Mouse (Mus musculus) liver, embryonic 11.5 days (tissue): ENCODE results near the gene Pdf. TPM values are rescaled to one million over a fixed set of nuclear protein-coding genes. Genes with fewer than 3 reads are reported as not detected.
"Not testable (repeated sequence)": the region's sequence is repeated elsewhere in the genome, so short reads cannot be mapped to it uniquely, and the experiment has no call there.

Experiments
- ATAC-seq: fragments of 200-750 bp; cut with Nextera tagmentation; replicated peaks from 2 replicates; pipeline ENCODE4 v1.8.0; 2017; ENCODE audit warnings: moderate number of reproducible peaks, mild to moderate bottlenecking, moderate TSS enrichment, moderate library complexity; ENCODE audit not compliant: low FRiP score
- DNase-seq: peaks from one replicate; pipeline ENCODE4 v3.0.0-alpha.2; 2017; ENCODE audit warnings: low spot score
- H3K27ac ChIP-seq: fragments of 300-500 bp; sonication (generic); 2 replicates; pipeline ENCODE4 v1.5.1; 2014; ENCODE audit warnings: mild to moderate bottlenecking, low read depth, low read length, control low read depth
- H3K27me3 ChIP-seq: fragments of 300-500 bp; sonication (generic); replicated peaks from 2 replicates; pipeline ENCODE4 v1.6.1; 2014; ENCODE audit warnings: low read length, mixed read lengths; ENCODE audit not compliant: control insufficient read depth, insufficient read depth
- H3K36me3 ChIP-seq: fragments of 300-500 bp; sonication (generic); 2 replicates; pipeline ENCODE4 v1.6.1; 2014; ENCODE audit warnings: mild to moderate bottlenecking, low read length, moderate library complexity, mixed read lengths; ENCODE audit not compliant: control insufficient read depth, insufficient read depth
- H3K4me1 ChIP-seq: fragments of 300-500 bp; sonication (generic); replicated peaks from 2 replicates; pipeline ENCODE4 v1.6.1; 2014; ENCODE audit warnings: low read length, mixed read lengths; ENCODE audit not compliant: control insufficient read depth, insufficient read depth
- H3K4me2 ChIP-seq: fragments of 300-500 bp; sonication (generic); 2 replicates; pipeline ENCODE4 v1.6.1; 2014; ENCODE audit warnings: mild to moderate bottlenecking, control low read depth, moderate library complexity
- H3K4me3 ChIP-seq: fragments of 300-500 bp; sonication (generic); 2 replicates; pipeline ENCODE4 v1.5.1; 2014; ENCODE audit warnings: low read depth, low read length, control low read depth
- H3K9ac ChIP-seq: fragments of 300-500 bp; sonication (generic); 2 replicates; pipeline ENCODE4 v1.6.1; 2014; ENCODE audit warnings: low read depth, low read length, control low read depth
- H3K9me3 ChIP-seq: fragments of 300-500 bp; sonication (generic); 2 replicates; pipeline ENCODE4 v1.6.1; 2016; ENCODE audit warnings: low read length, inconsistent platforms, mixed read lengths; ENCODE audit not compliant: control insufficient read depth
- WGBS: fragments of 180-500 bp; shearing (Covaris S2); extraction: QIAGEN DNeasy Blood & Tissue Kit; methylation state at CpG from one replicate; pipeline ENCODE4 v1.1.7; 2014; 5-methylcytosine and 5-hydroxymethylcytosine counted together
- microRNA-seq: library from miRNA; unstranded; fragments of <30 nt; microRNA quantifications from one replicate; pipeline ENCODE4, GENCODE M21; 2017; ENCODE audit warnings: borderline number of aligned reads
- polyA plus RNA-seq: library from polyadenylated mRNA; unstranded; fragments of >200 nt; fragmentation: Nextera tagmentation; extraction: Ambion mirVana; gene quantifications from 2 replicates; pipeline ENCODE4 v1.2.1, GENCODE M21; 2014

Pdf gene
- polyA plus RNA-seq, 1 experiment from 2014 or later = 45.5 TPM

GRCm38 (mm10) chr8:106996339-106996738, 52.1 kb downstream of the Pdf start:
- not testable (repeated sequence) for H3K4me3 ChIP-seq, DNase-seq, H3K27me3 ChIP-seq, H3K36me3 ChIP-seq, H3K4me2 ChIP-seq, ATAC-seq, H3K9me3 ChIP-seq, H3K9ac ChIP-seq, H3K4me1 ChIP-seq, H3K27ac ChIP-seq
- 79% methylated on average over 4 of the region's 4 CpGs for WGBS

Small RNA genes lying within 50 kb of the gene (microRNA-seq; reads per million reads assigned to microRNA genes)
- 4.6 reads per million, percentile 11 among the genes with 10 or more reads in this experiment for gene Mir7075

Other genes with a start within 250 kb of the Pdf start
- 0.07 and 0.09 TPM in 2 replicates for gene Has3, start 178.4 kb downstream of the Pdf start, polyA plus RNA-seq
- 111 and 120 TPM in 2 replicates for gene Utp4, start 155.0 kb downstream of the Pdf start, polyA plus RNA-seq
- gene Sntb2, start 112.9 kb downstream of the Pdf start, polyA plus RNA-seq = 4.2 and 4.9 TPM in 2 replicates
- gene Vps4a, start 17.4 kb downstream of the Pdf start, polyA plus RNA-seq = 49.8 and 52.4 TPM in 2 replicates
- gene Cog8, start 8.1 kb upstream of the Pdf start, polyA plus RNA-seq = 40.4 and 40.6 TPM in 2 replicates
- gene Nip7, start 8.3 kb upstream of the Pdf start, polyA plus RNA-seq = 131 and 132 TPM in 2 replicates
- 4.8 and 5.9 TPM in 2 replicates for gene Tmed6, start 17.0 kb upstream of the Pdf start, polyA plus RNA-seq
- 8.7 and 11.3 TPM in 2 replicates for gene Terf2, start 47.9 kb upstream of the Pdf start, polyA plus RNA-seq
- 77.1 and 85.4 TPM in 2 replicates for gene Cyb5b, start 102.0 kb upstream of the Pdf start, polyA plus RNA-seq
- 6.2 and 8.2 TPM in 2 replicates for gene Nfat5, start 244.9 kb upstream of the Pdf start, polyA plus RNA-seq